Mouse (Mus musculus) midbrain, embryonic 11.5 days (tissue): ENCODE results near the gene Nckap5. TPM values are rescaled to one million over a fixed set of nuclear protein-coding genes. Genes with fewer than 3 reads are reported as not detected.

Source experiments
- ATAC-seq: fragments of 200-750 bp; cut with Nextera tagmentation; 2 replicates; pipeline ENCODE4 v1.8.0; 2017; ENCODE audit warnings: moderate TSS enrichment, moderate library complexity; ENCODE audit not compliant: low FRiP score
- DNase-seq: peaks from one replicate; pipeline ENCODE4 v3.0.0; 2015; ENCODE audit warnings: low spot score; ENCODE audit errors: missing footprints
- H3K27ac ChIP-seq: fragments of 300-500 bp; sonication (generic); 2 replicates; pipeline ENCODE4 v1.5.1; 2014; ENCODE audit warnings: low read depth, low read length
- H3K27me3 ChIP-seq: fragments of 300-500 bp; sonication (generic); 2 replicates; pipeline ENCODE4 v1.6.1; 2014; ENCODE audit warnings: mild to moderate bottlenecking, low read length, moderate library complexity, mixed read lengths; ENCODE audit not compliant: control insufficient read depth, insufficient read depth
- H3K36me3 ChIP-seq: fragments of 300-500 bp; sonication (generic); 2 replicates; pipeline ENCODE4 v1.6.1; 2014; ENCODE audit warnings: mild to moderate bottlenecking, low read length, moderate library complexity, mixed read lengths; ENCODE audit not compliant: control insufficient read depth, insufficient read depth
- H3K4me1 ChIP-seq: fragments of 300-500 bp; sonication (generic); 2 replicates; pipeline ENCODE4 v1.6.1; 2014; ENCODE audit warnings: low read length; ENCODE audit not compliant: control insufficient read depth, insufficient read depth
- H3K4me2 ChIP-seq: fragments of 300-500 bp; sonication (generic); 2 replicates; pipeline ENCODE4 v1.6.1; 2014; ENCODE audit warnings: mild to moderate bottlenecking, moderate library complexity
- H3K4me3 ChIP-seq: fragments of 300-500 bp; sonication (generic); 2 replicates; pipeline ENCODE4 v1.5.1; 2014; ENCODE audit warnings: low read depth, low read length
- H3K9ac ChIP-seq: fragments of 300-500 bp; sonication (generic); 2 replicates; pipeline ENCODE4 v1.6.1; 2014; ENCODE audit warnings: low read length
- H3K9me3 ChIP-seq: fragments of 300-500 bp; sonication (generic); 2 replicates; pipeline ENCODE4 v1.6.1; 2016; ENCODE audit warnings: low read length; ENCODE audit not compliant: control insufficient read depth
- WGBS: fragments of 180-500 bp; shearing (Covaris S2); extraction: QIAGEN DNeasy Blood & Tissue Kit; methylation state at CpG from one replicate; pipeline ENCODE4 v1.1.7; 2014; 5-methylcytosine and 5-hydroxymethylcytosine counted together
- polyA plus RNA-seq: library from polyadenylated mRNA; unstranded; fragments of >200 nt; fragmentation: Nextera tagmentation; extraction: Ambion mirVana; gene quantifications from 2 replicates; pipeline ENCODE4 v1.2.1, GENCODE M21; 2014

Gene Nckap5
- polyA plus RNA-seq, 1 experiment from 2014 or later, result 20.4 TPM

DNA sequence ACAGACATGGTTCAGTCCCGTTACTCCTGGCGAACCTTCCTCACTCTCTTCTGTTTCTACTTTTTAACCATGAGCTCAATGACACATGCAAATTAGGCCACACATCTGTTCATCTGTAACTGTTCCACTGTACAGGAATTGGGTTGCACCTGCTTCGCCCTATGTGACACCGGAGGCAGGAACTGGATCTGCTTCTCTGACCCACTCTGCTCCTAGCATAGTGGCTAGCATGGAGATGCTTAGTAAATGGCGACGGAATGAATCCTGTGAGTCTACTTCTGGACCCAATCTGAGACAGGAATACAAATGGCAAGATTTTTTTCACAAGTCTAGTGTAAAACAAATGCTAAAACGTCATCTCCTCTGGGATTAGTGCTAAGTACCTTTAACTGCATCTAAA lies 663.1 kb downstream of the Nckap5 start:
- Histone ChIP-seq H3K4me2 (no peak overlapping the region), H3K27ac (no peak overlapping the region; the same call in 1 of the 2 replicates), H3K9me3 (no peaks in the 10 kb centered on the region), H3K4me3 (no peak overlapping the region), H3K36me3 (no peaks in the 10 kb centered on the region), H3K9ac (no peak overlapping the region), H3K27me3 (no peaks in the 10 kb centered on the region), H3K4me1 (peaks cover 14% of the 10 kb centered on the region; the same call in 1 of the 2 replicates)
- ATAC-seq (peak; percentile 36; the same call in 1 of the 2 replicates), DNase-seq (no peak)
- WGBS, result 64% methylated on average over 7 of the region's 7 CpGs

DNA sequence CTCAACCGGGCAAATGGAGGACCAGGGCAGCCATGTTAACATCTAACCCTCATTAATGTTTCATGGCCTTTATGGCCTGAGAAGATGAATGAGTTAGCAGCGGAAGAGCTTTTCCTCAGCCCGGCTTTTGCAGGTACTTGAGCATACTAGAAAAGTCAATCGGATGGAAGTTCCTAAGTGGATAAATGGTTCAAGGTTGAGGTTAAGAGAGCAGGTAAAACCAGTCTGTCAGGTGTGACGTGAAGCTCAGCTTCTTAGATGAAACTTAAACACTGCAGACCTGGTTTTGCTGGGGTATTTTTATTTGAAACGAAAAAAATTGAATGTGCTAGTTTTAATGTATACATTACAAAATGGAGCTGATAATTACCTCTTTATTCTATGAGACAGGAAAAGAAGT lies 671.3 kb downstream of the Nckap5 start:
- 91% methylated on average over 6 of the region's 6 CpGs for WGBS
- DNase-seq (no peak), ATAC-seq (no peak)
- Histone ChIP-seq H3K9ac (no peak overlapping the region), H3K27ac (no peak overlapping the region), H3K4me1 (no peaks in the 10 kb centered on the region), H3K4me3 (no peak overlapping the region), H3K4me2 (no peak overlapping the region), H3K27me3 (no peaks in the 10 kb centered on the region), H3K9me3 (no peaks in the 10 kb centered on the region), H3K36me3 (no peaks in the 10 kb centered on the region)

DNA sequence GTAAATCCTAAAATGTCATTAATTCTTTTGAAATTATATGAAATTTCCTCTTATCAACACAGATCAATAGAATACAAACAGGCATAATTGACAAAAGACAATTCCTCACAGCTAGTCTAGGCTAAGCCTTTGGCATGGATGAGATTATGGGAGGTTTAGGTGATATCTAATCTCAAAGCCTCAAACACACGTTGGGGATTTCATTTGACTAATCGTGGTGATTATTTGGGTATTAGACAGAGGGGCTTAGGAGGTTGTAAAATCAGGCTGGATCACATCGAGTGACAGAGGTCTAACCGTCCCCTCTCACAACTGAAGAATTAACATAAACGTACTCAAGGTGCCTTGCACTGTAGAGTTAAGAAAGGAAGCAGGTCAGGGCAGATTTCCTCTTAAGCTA lies 674.8 kb downstream of the Nckap5 start:
- DNase-seq (no peak), ATAC-seq (no peak)
- Histone ChIP-seq H3K4me2 (no peak overlapping the region), H3K4me1 (no peaks in the 10 kb centered on the region), H3K4me3 (no peak overlapping the region), H3K27ac (no peak overlapping the region), H3K9ac (no peak overlapping the region), H3K27me3 (no peaks in the 10 kb centered on the region), H3K9me3 (no peaks in the 10 kb centered on the region), H3K36me3 (no peaks in the 10 kb centered on the region)
- 57% methylated on average over 5 of the region's 5 CpGs for WGBS

DNA sequence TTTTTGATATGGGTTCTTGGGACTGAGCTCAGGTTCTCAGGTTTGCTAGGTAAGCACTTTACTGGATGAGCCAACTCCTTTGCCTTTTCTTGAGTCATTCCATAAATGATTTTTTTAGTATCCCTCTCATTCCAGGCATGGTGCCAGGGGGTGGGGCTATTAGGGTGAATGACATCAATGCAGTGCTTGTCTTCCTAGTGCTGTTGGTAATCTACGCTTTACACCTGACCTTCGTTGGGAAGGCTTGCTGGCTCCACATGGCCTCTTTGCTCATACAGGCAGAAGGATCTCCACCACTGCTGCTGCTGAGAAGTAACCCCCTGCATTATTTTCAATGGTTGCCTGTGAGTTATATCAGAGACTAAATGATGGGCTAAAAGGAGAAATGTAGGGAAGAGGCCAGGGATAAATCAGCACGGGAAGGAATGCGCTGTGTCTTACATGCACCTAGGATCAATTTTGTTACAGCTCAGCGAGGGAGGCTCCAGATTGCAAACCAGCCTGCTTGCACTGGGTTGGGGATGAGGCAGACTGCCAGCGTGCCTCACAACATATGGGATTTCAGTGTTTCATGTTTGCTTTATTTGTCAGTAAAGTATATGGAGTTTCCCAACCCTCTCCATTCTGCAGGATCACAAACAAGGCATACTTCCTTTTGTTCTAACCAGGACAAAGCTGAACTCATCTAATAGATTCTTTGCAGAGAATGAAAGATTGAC lies 676.9 kb downstream of the Nckap5 start:
- DNase-seq (no peak), ATAC-seq (no peak)
- Histone ChIP-seq H3K27me3 (no peaks in the 10 kb centered on the region), H3K4me3 (no peak overlapping the region), H3K4me2 (no peak overlapping the region), H3K4me1 (no peaks in the 10 kb centered on the region), H3K27ac (no peak overlapping the region), H3K9ac (no peak overlapping the region), H3K36me3 (no peaks in the 10 kb centered on the region), H3K9me3 (no peaks in the 10 kb centered on the region)
- WGBS, result 88% methylated on average over 6 of the region's 6 CpGs

DNA sequence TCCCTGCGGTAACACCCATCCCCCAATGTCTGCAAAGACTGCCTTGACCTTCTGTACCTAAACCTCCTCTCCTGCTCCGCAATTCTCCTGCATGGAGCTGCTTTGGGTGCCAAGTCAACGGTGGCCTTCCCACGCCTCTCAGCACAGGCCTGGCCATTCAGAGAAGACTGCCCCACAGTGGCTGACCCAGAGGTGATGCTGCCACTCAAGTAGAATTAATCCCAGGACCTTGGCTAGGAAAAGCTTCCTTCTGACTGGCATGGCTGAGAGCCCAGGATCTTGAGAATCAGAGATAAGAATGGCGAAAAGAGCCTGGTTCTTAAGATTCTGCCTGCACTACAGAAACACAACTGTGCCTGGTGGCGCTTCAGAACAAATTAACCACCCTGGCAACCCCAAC lies 678.4 kb downstream of the Nckap5 start:
- Histone ChIP-seq H3K4me1 (no peaks in the 10 kb centered on the region), H3K4me3 (no peak overlapping the region), H3K9me3 (no peaks in the 10 kb centered on the region), H3K36me3 (no peaks in the 10 kb centered on the region), H3K27ac (no peak overlapping the region), H3K9ac (no peak overlapping the region), H3K27me3 (no peaks in the 10 kb centered on the region), H3K4me2 (no peak overlapping the region)
- no peak for ATAC-seq
- WGBS, result 85% methylated on average over 6 of the region's 6 CpGs
- no peak for DNase-seq

DNA sequence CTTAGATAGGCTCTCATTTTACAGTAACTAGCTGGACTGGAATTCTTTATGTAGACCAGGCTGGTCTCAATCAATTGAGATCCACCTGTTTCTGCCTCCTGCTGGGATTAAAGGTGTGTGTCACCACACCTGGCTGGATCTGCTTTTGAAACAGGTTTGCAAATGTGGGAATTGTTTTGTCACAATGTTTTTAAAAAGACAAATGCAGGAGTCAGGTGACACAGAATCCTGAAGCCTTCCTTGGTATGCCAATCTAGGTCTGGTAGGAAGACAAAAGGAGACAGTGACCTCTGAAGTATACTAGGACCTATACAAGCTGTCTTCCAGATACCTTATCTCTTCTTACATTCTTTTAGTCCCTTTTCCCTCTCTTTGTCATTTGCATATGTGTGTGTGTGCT lies 680.6 kb downstream of the Nckap5 start:
- H3K36me3 ChIP-seq, result no peaks in the 10 kb centered on the region
- no peak for ATAC-seq
- no peak overlapping the region for H3K4me2 ChIP-seq
- no peak for DNase-seq
- H3K27me3 ChIP-seq, result no peaks in the 10 kb centered on the region
- no peaks in the 10 kb centered on the region for H3K4me1 ChIP-seq
- H3K27ac ChIP-seq, result no peak overlapping the region
- H3K4me3 ChIP-seq, result no peak overlapping the region
- no peak overlapping the region for H3K9ac ChIP-seq
- H3K9me3 ChIP-seq, result no peaks in the 10 kb centered on the region

DNA sequence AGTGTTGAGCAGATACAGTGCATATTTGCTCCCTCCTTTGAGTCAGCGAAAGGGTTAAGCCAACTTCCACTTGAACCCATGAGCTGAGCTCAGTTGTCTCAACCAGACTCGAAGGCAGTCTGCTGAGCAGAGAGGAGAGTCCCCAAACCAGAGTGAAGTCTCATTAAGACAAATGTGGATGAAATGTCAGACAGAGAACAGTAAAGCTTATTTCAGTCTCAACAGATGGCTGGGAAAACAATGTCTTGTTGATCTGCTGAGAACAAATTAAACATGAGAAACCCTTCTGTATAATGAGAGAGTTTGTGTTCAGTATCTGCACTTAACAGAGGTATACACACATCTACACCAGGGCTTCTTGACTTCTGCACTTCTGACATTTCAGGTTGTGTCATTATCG lies 694.9 kb downstream of the Nckap5 start:
- no peaks in the 10 kb centered on the region for H3K36me3 ChIP-seq
- H3K9ac ChIP-seq, result no peak overlapping the region
- H3K27me3 ChIP-seq, result no peaks in the 10 kb centered on the region
- peak; percentile 2 for DNase-seq
- H3K9me3 ChIP-seq, result no peaks in the 10 kb centered on the region
- WGBS, result 83% methylated on average over 3 of the region's 3 CpGs
- H3K4me1 ChIP-seq, result no peaks in the 10 kb centered on the region
- no peak overlapping the region for H3K4me2 ChIP-seq
- H3K4me3 ChIP-seq, result no peak overlapping the region
- no peak overlapping the region for H3K27ac ChIP-seq
- ATAC-seq, result no peak

DNA sequence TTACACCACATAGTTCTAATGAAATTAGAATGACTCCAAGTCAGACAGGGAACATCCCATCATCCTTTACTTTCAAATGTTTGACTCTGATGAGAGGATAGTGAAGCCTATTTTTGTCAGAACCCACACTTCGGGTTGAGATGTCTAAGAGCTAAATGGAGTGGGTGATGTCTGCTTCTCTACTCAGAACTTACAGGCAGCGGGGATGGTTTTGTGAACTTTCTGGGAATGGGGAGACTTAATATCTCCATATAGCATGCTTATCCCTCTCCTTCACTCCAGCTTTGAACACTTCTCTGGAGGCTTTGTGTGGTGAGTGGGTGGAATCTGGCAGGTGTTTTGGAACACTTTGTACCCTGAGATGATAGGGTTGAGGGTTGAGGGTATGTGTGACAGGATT lies 698.3 kb downstream of the Nckap5 start:
- Histone ChIP-seq H3K27ac (no peak overlapping the region), H3K36me3 (no peaks in the 10 kb centered on the region), H3K27me3 (no peaks in the 10 kb centered on the region), H3K9ac (no peak overlapping the region), H3K4me3 (no peak overlapping the region), H3K9me3 (no peaks in the 10 kb centered on the region), H3K4me1 (no peaks in the 10 kb centered on the region), H3K4me2 (no peak overlapping the region)
- ATAC-seq (no peak), DNase-seq (peak; percentile 60)
- WGBS, result 92% methylated on average over 2 of the region's 2 CpGs

DNA sequence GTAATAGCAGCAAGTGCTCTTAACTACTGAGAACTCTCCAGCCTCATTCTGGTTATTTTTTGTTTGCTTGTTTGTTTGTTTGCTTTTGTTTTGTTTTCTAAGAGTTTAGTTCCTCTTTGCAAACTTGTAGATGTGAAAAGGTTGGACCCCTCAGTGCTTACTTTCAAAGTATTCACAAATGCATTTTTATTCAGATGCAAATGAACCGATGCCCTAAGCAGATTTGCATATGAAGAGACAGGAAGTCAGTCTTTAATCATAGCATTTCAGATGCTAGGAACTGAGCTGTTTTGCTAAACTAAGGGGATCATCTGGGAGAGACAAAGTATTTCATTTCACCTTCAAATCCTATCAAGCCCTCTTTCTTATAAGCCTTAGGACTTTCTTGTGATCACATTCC lies 701.5 kb downstream of the Nckap5 start:
- DNase-seq, result no peak
- 21% methylated on average over 1 of the region's 1 CpGs for WGBS

More for the DNA sequence above, 701.5 kb downstream of the Nckap5 start:
- no peak overlapping the region for H3K4me3 ChIP-seq
- no peaks in the 10 kb centered on the region for H3K4me1 ChIP-seq
- no peaks in the 10 kb centered on the region for H3K36me3 ChIP-seq
- no peak overlapping the region for H3K9ac ChIP-seq
- no peaks in the 10 kb centered on the region for H3K9me3 ChIP-seq
- no peak for ATAC-seq
- no peak overlapping the region for H3K4me2 ChIP-seq
- no peaks in the 10 kb centered on the region for H3K27me3 ChIP-seq
- H3K27ac ChIP-seq, result no peak overlapping the region
